Mouse (Mus musculus): ENCODE measurements around the gene Kmt2a.
A peak's percentile ranks its signal among the peaks of the same experiment; 100 is the strongest.

DNA sequence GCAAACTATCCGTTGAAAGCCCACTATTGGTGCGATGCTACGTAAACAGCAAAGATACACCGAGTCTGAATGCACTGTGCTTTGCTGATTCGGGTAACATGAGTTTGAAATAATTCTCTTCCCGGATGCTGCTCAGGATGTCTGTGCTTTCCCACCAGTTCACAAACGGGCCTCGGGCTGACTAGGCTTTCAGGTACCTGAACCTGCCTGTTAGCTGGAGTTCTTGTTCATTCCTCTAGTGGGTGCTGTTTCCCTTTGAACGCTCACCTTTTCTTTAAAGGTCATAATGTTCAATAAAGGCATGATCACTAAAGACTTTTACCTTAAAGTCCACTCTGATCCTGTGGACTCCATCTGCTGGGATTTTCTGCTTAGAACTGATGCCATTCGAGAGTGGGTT, 39.9 kb downstream of the Kmt2a start:
- TF ChIP-seq CTCF (IDR thresholded peaks at IDR 0.05; ENCODE audit: control insufficient read depth, insufficient read depth, insufficient replicate concordance, low read depth, low read length) (peak; percentile 19; the same call in 1 of the 2 replicates), POLR2A (IDR thresholded peaks at IDR 0.05; ENCODE audit: control insufficient read depth, low read depth, low read length) (no peak)
